Mouse (Mus musculus): ENCODE measurements around the gene Utrn.

GRCm38 (mm10) chr10:12754166-12754565 is 115.0 kb downstream of the Utrn start:
- no peak for TF ChIP-seq POLR2A (IDR thresholded peaks at IDR 0.05; ENCODE audit: borderline replicate concordance, control insufficient read depth, low read depth, low read length)
- no peak for TF ChIP-seq CTCF (IDR thresholded peaks at IDR 0.05; ENCODE audit: control insufficient read depth, insufficient read depth, low read length)
